Mouse (Mus musculus) thymus, adult 2 months (tissue): ENCODE data around the gene Hmgcs1.

Source experiments
- CTCF ChIP-seq: fragments of 200-500 bp; IDR thresholded peaks from 2 replicates; pipeline ENCODE4 v1.5.1; 2012; ENCODE audit warnings: mild to moderate bottlenecking, control low read depth, low read length, moderate library complexity, borderline replicate concordance; ENCODE audit not compliant: control insufficient read depth, poor library complexity, insufficient read depth; ENCODE audit errors: extremely low read depth
- POLR2A ChIP-seq: fragments of 200-500 bp; IDR thresholded peaks from 2 replicates; pipeline ENCODE4 v1.6.1; 2012; ENCODE audit warnings: mild to moderate bottlenecking, low read length, control low read depth, moderate library complexity; ENCODE audit not compliant: control insufficient read depth, poor library complexity, insufficient read depth; ENCODE audit errors: extremely low read depth

DNA sequence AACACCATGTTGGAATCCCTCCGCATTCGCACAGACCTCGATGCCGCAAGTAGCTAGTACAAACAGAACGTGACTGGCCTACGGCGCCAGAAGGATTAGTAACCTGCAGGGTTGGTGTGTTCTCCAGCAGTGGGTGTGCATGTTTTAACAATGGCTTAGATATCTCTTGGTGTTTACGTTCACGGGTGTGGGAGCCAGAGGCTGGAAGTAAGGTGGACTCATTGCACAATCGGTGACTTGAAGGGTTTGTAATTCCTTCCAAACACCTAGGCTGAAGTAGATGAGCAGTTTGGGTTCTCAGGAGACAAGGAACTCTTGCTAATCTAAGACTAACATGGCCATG lies 20.1 kb downstream of the Hmgcs1 start:
- TF ChIP-seq CTCF (no peak), POLR2A (no peak)
